Mouse (Mus musculus) neural tube, embryonic 14.5 days (tissue): Measurements from ENCODE around the gene Lyrm1. TPM values are rescaled to one million over a fixed set of nuclear protein-coding genes. Genes with fewer than 3 reads are reported as not detected.

Source experiments
- ATAC-seq: fragments of 200-750 bp; cut with Nextera tagmentation; 2 replicates; pipeline ENCODE4 v1.8.0; 2017; ENCODE audit warnings: low read depth, mild to moderate bottlenecking, moderate TSS enrichment, moderate library complexity
- H3K27ac ChIP-seq: fragments of 300-500 bp; sonication (generic); 2 replicates; pipeline ENCODE4 v1.5.1; 2014; ENCODE audit warnings: low read depth, mild to moderate bottlenecking, control low read depth, low read length, moderate library complexity, mixed read lengths
- H3K27me3 ChIP-seq: fragments of 300-500 bp; sonication (generic); 2 replicates; pipeline ENCODE4 v1.6.1; 2014; ENCODE audit warnings: low read length; ENCODE audit not compliant: control insufficient read depth, insufficient read depth
- H3K36me3 ChIP-seq: fragments of 300-500 bp; sonication (generic); 2 replicates; pipeline ENCODE4 v1.6.1; 2014; ENCODE audit warnings: low read length, mixed read lengths; ENCODE audit not compliant: control insufficient read depth, insufficient read depth
- H3K4me1 ChIP-seq: fragments of 300-500 bp; sonication (generic); 2 replicates; pipeline ENCODE4 v1.6.1; 2014; ENCODE audit warnings: low read length; ENCODE audit not compliant: control insufficient read depth, insufficient read depth
- H3K4me2 ChIP-seq: fragments of 300-500 bp; sonication (generic); 2 replicates; pipeline ENCODE4 v1.6.1; 2014; ENCODE audit warnings: mild to moderate bottlenecking, low read depth, low read length, control low read depth
- H3K4me3 ChIP-seq: fragments of 300-500 bp; sonication (generic); 2 replicates; pipeline ENCODE4 v1.5.1; 2014; ENCODE audit warnings: low read depth, low read length, control low read depth, mixed read lengths
- H3K9ac ChIP-seq: fragments of 300-500 bp; sonication (generic); replicated peaks from 2 replicates; pipeline ENCODE4 v1.6.1; 2014; ENCODE audit warnings: low read depth, mild to moderate bottlenecking, control low read depth, low read length, mixed read lengths
- H3K9me3 ChIP-seq: fragments of 300-500 bp; sonication (generic); 2 replicates; pipeline ENCODE4 v1.6.1; 2016; ENCODE audit warnings: low read length; ENCODE audit not compliant: control insufficient read depth
- WGBS: fragments of 180-500 bp; shearing (Covaris S2); extraction: QIAGEN DNeasy Blood & Tissue Kit; methylation state at CpG from one replicate; pipeline ENCODE4 v1.1.7; 2014; 5-methylcytosine and 5-hydroxymethylcytosine counted together
- polyA plus RNA-seq: library from polyadenylated mRNA; unstranded; fragments of >200 nt; fragmentation: Nextera tagmentation; extraction: Ambion mirVana; gene quantifications from 2 replicates; pipeline ENCODE4 v1.2.1, GENCODE M21; 2014

The Lyrm1 gene
- polyA plus RNA-seq, result 20.2 and 23.2 TPM in 2 replicates

GRCm38 (mm10) chr7:119895639-119896512 is at the start of gene Lyrm1, which contains the start of gene Dcun1d3:
Gene Lyrm1 (plus strand): TSS chr7:119895861.
Gene Dcun1d3 (minus strand): TSS chr7:119896298.
- peak; percentile 98 for ATAC-seq
- H3K36me3 ChIP-seq, result no peaks in the 10 kb centered on the region
- WGBS, result under 1% methylated on average over 63 of the region's 63 CpGs
- peak within 1 kb of the TSS; percentile 64 for H3K4me3 ChIP-seq
- peak within 1 kb of the TSS; percentile 98 for H3K27ac ChIP-seq
- H3K9ac ChIP-seq, result peak within 1 kb of the TSS; percentile 84
- H3K4me2 ChIP-seq, result peak within 1 kb of the TSS; percentile 80
- H3K27me3 ChIP-seq, result 0 out of 2 replicates have a peak, but pooled peaks cover 3% of the 10 kb centered on the region
- no peaks in the 10 kb centered on the region for H3K9me3 ChIP-seq
- peaks cover 17% of the 10 kb centered on the region for H3K4me1 ChIP-seq

DNA sequence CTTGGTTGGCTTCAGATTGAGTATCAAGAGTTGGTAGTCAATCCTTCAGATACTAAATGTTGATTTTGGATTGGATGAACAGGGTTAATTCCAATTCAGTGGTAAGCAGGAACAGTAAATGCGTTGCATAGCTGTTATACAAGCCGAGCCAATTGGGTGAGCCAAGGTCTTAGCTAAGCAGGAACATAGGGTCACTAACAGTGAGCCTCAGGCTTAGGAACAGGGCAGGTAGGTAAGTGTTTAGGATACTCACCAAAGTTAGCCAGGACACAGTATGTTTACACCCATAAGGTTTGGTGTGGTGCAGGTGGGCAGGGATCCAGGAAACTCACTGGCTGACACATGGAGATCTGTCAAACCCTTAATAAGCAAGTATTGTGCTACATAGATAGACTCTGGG is 48.3 kb upstream of the Lyrm1 start:
- 95% methylated on average over 2 of the region's 2 CpGs for WGBS
- Histone ChIP-seq H3K9me3 (no peaks in the 10 kb centered on the region), H3K9ac (no peak overlapping the region), H3K36me3 (no peaks in the 10 kb centered on the region), H3K27ac (no peak overlapping the region), H3K4me3 (no peak overlapping the region), H3K4me2 (no peak overlapping the region), H3K4me1 (no peaks in the 10 kb centered on the region), H3K27me3 (no peaks in the 10 kb centered on the region)
- ATAC-seq, result no peak

DNA sequence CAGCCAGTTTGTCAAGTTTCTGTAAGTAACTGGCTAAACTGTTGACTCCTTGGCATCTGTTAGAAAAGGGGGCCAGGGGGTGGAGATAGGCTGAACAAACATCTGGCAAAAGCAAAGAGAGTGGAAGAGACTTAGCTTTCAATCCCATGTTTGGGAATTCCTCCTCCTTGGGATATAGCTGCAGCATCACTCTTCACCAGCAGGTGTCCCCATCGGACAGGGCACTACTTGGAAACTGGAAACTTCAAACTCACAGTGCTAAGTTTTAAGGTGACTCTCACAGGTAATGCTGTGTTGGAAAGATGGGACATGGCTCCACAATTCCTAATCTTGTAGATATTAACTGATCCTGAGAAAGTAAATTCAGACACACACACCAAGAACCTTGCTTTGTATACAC is 46.6 kb upstream of the Lyrm1 start:
- no peak overlapping the region for H3K9ac ChIP-seq
- H3K4me2 ChIP-seq, result no peak overlapping the region
- 3% methylated on average over 1 of the region's 1 CpGs for WGBS
- ATAC-seq, result no peak; the same call in 1 of the 2 replicates
- H3K27ac ChIP-seq, result no peak overlapping the region
- no peak overlapping the region for H3K4me3 ChIP-seq
- no peaks in the 10 kb centered on the region for H3K27me3 ChIP-seq
- H3K9me3 ChIP-seq, result no peaks in the 10 kb centered on the region
- peaks cover under 1% of the 10 kb centered on the region; the same call in 1 of the 2 replicates for H3K36me3 ChIP-seq
- no peaks in the 10 kb centered on the region for H3K4me1 ChIP-seq

GRCm38 (mm10) chr7:119850737-119851136 is 44.9 kb upstream of the Lyrm1 start:
- Histone ChIP-seq H3K9ac (no peak overlapping the region), H3K27ac (no peak overlapping the region), H3K4me2 (no peak overlapping the region), H3K27me3 (no peaks in the 10 kb centered on the region), H3K4me1 (no peaks in the 10 kb centered on the region), H3K4me3 (no peak overlapping the region), H3K9me3 (no peaks in the 10 kb centered on the region), H3K36me3 (peaks cover 7% of the 10 kb centered on the region; the same call in 1 of the 2 replicates)
- 89% methylated on average over 5 of the region's 5 CpGs for WGBS
- ATAC-seq, result no peak

GRCm38 (mm10) chr7:119852494-119852893 is 43.2 kb upstream of the Lyrm1 start:
- H3K4me1 ChIP-seq, result no peaks in the 10 kb centered on the region
- no peak for ATAC-seq
- H3K9ac ChIP-seq, result no peak overlapping the region

DNA sequence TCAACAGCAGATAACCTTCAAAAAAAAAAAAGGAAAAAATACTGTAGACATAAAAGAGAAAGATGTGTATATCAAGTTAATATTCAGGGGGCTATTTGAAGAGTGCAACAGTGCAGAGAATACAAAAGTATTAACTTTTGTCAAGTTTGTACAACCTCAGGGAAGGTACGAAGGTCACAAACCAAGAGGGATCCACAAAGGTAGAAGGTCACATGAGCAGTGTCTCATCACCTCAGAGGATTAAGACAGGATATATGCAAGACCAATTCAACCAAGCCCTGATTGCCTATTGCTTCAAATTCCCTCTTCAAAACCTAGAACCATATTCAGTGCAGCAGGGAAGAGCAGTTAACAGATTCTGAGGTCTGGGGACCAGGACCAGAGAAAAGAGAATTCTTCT is 42.5 kb upstream of the Lyrm1 start:
- no peaks in the 10 kb centered on the region for H3K27me3 ChIP-seq
- H3K27ac ChIP-seq, result no peak overlapping the region
- peaks cover 7% of the 10 kb centered on the region; the same call in 1 of the 2 replicates for H3K36me3 ChIP-seq
- no peaks in the 10 kb centered on the region for H3K4me1 ChIP-seq
- ATAC-seq, result no peak
- H3K9ac ChIP-seq, result no peak overlapping the region
- no peak overlapping the region for H3K4me3 ChIP-seq
- WGBS, result 100% methylated on average over 1 of the region's 1 CpGs
- H3K9me3 ChIP-seq, result no peaks in the 10 kb centered on the region
- no peak overlapping the region for H3K4me2 ChIP-seq

More at GRCm38 (mm10) chr7:119852494-119852893, 43.2 kb upstream of the Lyrm1 start:
- Histone ChIP-seq H3K27ac (no peak overlapping the region), H3K9me3 (no peaks in the 10 kb centered on the region), H3K36me3 (peaks cover 7% of the 10 kb centered on the region; the same call in 1 of the 2 replicates), H3K4me2 (no peak overlapping the region), H3K27me3 (no peaks in the 10 kb centered on the region), H3K4me3 (no peak overlapping the region)

GRCm38 (mm10) chr7:119854362-119854761 is 41.3 kb upstream of the Lyrm1 start:
- no peak for ATAC-seq
- H3K4me2 ChIP-seq, result no peak overlapping the region
- 97% methylated on average over 2 of the region's 2 CpGs for WGBS

GRCm38 (mm10) chr7:119855031-119855430 is 40.6 kb upstream of the Lyrm1 start:
- H3K36me3 ChIP-seq, result peaks cover 7% of the 10 kb centered on the region; the same call in 1 of the 2 replicates
- H3K9ac ChIP-seq, result no peak overlapping the region
- H3K27me3 ChIP-seq, result no peaks in the 10 kb centered on the region
- H3K4me2 ChIP-seq, result no peak overlapping the region
- H3K27ac ChIP-seq, result no peak overlapping the region
- H3K4me1 ChIP-seq, result no peaks in the 10 kb centered on the region
- H3K9me3 ChIP-seq, result no peaks in the 10 kb centered on the region
- no peak overlapping the region for H3K4me3 ChIP-seq
- ATAC-seq, result no peak

More at GRCm38 (mm10) chr7:119854362-119854761, 41.3 kb upstream of the Lyrm1 start:
- H3K36me3 ChIP-seq, result peaks cover 7% of the 10 kb centered on the region; the same call in 1 of the 2 replicates
- H3K4me1 ChIP-seq, result no peaks in the 10 kb centered on the region
- no peaks in the 10 kb centered on the region for H3K27me3 ChIP-seq
- H3K9ac ChIP-seq, result no peak overlapping the region
- H3K27ac ChIP-seq, result no peak overlapping the region
- no peak overlapping the region for H3K4me3 ChIP-seq
- H3K9me3 ChIP-seq, result no peaks in the 10 kb centered on the region

DNA sequence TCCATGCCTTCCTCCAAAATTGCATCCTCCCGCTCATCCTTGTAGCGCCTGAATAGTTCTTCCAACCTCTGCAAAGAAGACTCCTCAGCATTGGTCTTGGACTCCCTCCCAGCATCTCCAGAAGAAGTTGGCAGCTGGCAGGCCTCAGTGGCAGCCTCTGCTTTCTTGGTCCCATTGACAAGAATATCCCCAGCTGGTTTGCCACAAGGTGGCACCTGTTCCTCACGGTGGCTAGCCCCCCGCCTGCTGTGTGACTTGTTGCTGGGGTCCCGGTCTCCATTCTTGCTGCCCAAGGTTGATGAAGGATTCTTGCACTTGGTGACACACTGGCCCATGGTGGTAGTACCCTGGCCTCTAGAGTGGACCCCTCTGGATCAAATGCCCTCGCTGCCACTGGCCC is 36.2 kb upstream of the Lyrm1 start:
- no peaks in the 10 kb centered on the region for H3K27me3 ChIP-seq
- peaks cover 3% of the 10 kb centered on the region; the same call in 1 of the 2 replicates for H3K36me3 ChIP-seq
- ATAC-seq, result no peak
- no peak overlapping the region for H3K27ac ChIP-seq
- WGBS, result 89% methylated on average over 6 of the region's 6 CpGs
- no peak overlapping the region for H3K4me3 ChIP-seq
- no peaks in the 10 kb centered on the region for H3K9me3 ChIP-seq
- H3K4me2 ChIP-seq, result no peak overlapping the region
- H3K4me1 ChIP-seq, result peaks cover 9% of the 10 kb centered on the region
- H3K9ac ChIP-seq, result no peak overlapping the region
